Mouse (Mus musculus): ENCODE measurements around the gene Serf2. TPM values are rescaled to one million over a fixed set of nuclear protein-coding genes. Genes with fewer than 3 reads are reported as not detected.

Serf2 gene
- polyA plus RNA-seq, 1 experiment from 2014 or later = 209 TPM

DNA sequence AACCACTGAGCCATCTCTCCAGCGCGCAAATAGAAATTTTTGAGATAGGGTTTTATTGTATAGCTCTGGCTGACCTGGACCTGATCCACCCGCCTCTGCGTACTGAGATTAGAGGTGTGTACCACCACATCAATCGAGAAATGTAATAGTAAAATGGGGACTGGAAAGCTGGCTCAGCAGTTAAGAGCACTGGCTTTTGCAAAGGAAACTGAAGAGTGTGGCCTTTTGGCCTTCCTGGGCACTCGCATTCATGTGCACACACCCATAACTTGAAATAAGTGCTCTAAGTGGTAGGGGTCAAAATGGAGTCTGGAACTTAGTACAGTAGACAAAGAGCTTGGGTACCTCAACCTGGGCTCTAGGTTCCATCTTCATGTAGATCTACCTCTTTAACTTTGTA, 32.6 kb upstream of the Serf2 start:
- Histone ChIP-seq H3K4me1 (ENCODE audit: control insufficient read depth, low read depth, low read length) (peaks cover 18% of the 10 kb centered on the region), H3K4me3 (ENCODE audit: low read depth, low read length) (no peak overlapping the region), H3K9ac (ENCODE audit: low read depth, low read length) (no peak overlapping the region), H3K4me2 (ENCODE audit: low read depth, low read length) (no peak overlapping the region), H3K9me3 (replicated peaks; ENCODE audit: control insufficient read depth, low read length) (no peaks in the 10 kb centered on the region), H3K27me3 (ENCODE audit: control insufficient read depth, insufficient read depth, low read depth, low read length) (no peaks in the 10 kb centered on the region), H3K36me3 (ENCODE audit: control insufficient read depth, insufficient read depth) (peaks cover under 1% of the 10 kb centered on the region; the same call in 1 of the 2 replicates), H3K27ac (ENCODE audit: low read length) (no peak overlapping the region)
- 81% methylated on average over 6 of the region's 6 CpGs for WGBS (ENCODE audit: insufficient replicate concordance)
- ATAC-seq (ENCODE audit: low read depth) = no peak

GRCm38 (mm10) chr2:121418476-121418875, 30.5 kb upstream of the Serf2 start:
- Histone ChIP-seq H3K4me1 (ENCODE audit: control insufficient read depth, low read depth, low read length) (peaks cover 12% of the 10 kb centered on the region), H3K9ac (ENCODE audit: low read depth, low read length) (no peak overlapping the region), H3K27ac (ENCODE audit: low read length) (no peak overlapping the region), H3K36me3 (ENCODE audit: control insufficient read depth, insufficient read depth) (peaks cover 9% of the 10 kb centered on the region), H3K9me3 (replicated peaks; ENCODE audit: control insufficient read depth, low read length) (no peaks in the 10 kb centered on the region), H3K4me2 (ENCODE audit: low read depth, low read length) (no peak overlapping the region), H3K27me3 (ENCODE audit: control insufficient read depth, insufficient read depth, low read depth, low read length) (no peaks in the 10 kb centered on the region), H3K4me3 (ENCODE audit: low read depth, low read length) (no peak overlapping the region)
- ATAC-seq (ENCODE audit: low read depth) = no peak
- 83% methylated on average over 3 of the region's 3 CpGs for WGBS (ENCODE audit: insufficient replicate concordance)

DNA sequence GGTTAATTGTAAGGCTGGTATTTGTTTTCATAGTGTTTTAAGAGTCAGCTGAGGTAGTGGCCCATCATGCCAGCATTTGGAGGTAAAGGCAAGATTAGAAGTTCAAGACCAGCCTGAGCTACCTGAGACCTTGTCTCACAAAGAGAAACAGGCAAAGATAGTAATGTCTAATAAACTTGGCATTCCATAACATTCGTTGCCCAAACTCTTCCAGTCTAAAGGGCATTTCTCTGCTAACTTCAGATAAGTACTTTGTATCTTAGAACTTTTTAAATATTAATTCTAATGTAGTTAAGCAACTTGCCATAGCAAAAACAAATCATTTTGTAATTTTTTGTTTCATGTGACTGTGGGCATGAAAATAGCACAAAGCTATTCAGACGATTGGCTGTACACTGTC, 25.8 kb upstream of the Serf2 start:
- H3K9me3 ChIP-seq (replicated peaks; ENCODE audit: control insufficient read depth, low read length) = no peaks in the 10 kb centered on the region
- WGBS (ENCODE audit: insufficient replicate concordance) = 64% methylated on average over 2 of the region's 2 CpGs
- no peak for ATAC-seq (ENCODE audit: low read depth)
- H3K9ac ChIP-seq (ENCODE audit: low read depth, low read length) = no peak overlapping the region
- H3K4me2 ChIP-seq (ENCODE audit: low read depth, low read length) = no peak overlapping the region
- no peaks in the 10 kb centered on the region for H3K4me1 ChIP-seq (ENCODE audit: control insufficient read depth, low read depth, low read length)
- H3K4me3 ChIP-seq (ENCODE audit: low read depth, low read length) = no peak overlapping the region
- H3K27me3 ChIP-seq (ENCODE audit: control insufficient read depth, insufficient read depth, low read depth, low read length) = no peaks in the 10 kb centered on the region
- no peak overlapping the region for H3K27ac ChIP-seq (ENCODE audit: low read length)
- peaks cover 15% of the 10 kb centered on the region for H3K36me3 ChIP-seq (ENCODE audit: control insufficient read depth, insufficient read depth)

DNA sequence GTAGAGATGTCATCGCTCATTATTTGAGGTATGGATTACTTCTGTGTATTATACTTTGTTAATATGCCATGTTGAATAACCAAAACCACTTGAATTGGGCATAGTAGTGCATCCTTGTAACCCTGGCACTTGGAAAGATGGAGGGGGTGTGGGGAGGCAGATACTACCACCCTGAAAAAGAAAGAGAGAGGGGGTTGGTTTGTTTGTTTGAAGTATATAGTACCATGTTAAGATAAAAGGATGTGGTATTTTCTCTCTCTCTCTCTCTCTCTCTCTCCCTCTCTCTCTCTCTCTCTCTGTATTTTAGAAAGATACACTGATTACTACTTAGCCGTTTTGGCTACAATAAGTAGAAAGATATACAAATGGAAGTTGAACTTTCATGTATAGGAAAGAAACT, 23.1 kb upstream of the Serf2 start:
- H3K27me3 ChIP-seq (ENCODE audit: control insufficient read depth, insufficient read depth, low read depth, low read length) = no peaks in the 10 kb centered on the region
- no peak overlapping the region for H3K4me2 ChIP-seq (ENCODE audit: low read depth, low read length)
- H3K27ac ChIP-seq (ENCODE audit: low read length) = no peak overlapping the region
- no peak overlapping the region for H3K4me3 ChIP-seq (ENCODE audit: low read depth, low read length)
- H3K36me3 ChIP-seq (ENCODE audit: control insufficient read depth, insufficient read depth) = peaks cover 30% of the 10 kb centered on the region
- WGBS (ENCODE audit: insufficient replicate concordance) = 69% methylated on average over 2 of the region's 2 CpGs
- H3K9me3 ChIP-seq (replicated peaks; ENCODE audit: control insufficient read depth, low read length) = no peaks in the 10 kb centered on the region
- H3K4me1 ChIP-seq (ENCODE audit: control insufficient read depth, low read depth, low read length) = no peaks in the 10 kb centered on the region
- no peak overlapping the region for H3K9ac ChIP-seq (ENCODE audit: low read depth, low read length)
- no peak for ATAC-seq (ENCODE audit: low read depth)

GRCm38 (mm10) chr2:121434854-121435253, 14.1 kb upstream of the Serf2 start:
- H3K27ac ChIP-seq (ENCODE audit: low read length) = no peak overlapping the region
- no peak overlapping the region for H3K4me3 ChIP-seq (ENCODE audit: low read depth, low read length)
- peaks cover 64% of the 10 kb centered on the region for H3K36me3 ChIP-seq (ENCODE audit: control insufficient read depth, insufficient read depth)
- no peak overlapping the region for H3K9ac ChIP-seq (ENCODE audit: low read depth, low read length)
- H3K4me2 ChIP-seq (ENCODE audit: low read depth, low read length) = no peak overlapping the region
- H3K9me3 ChIP-seq (replicated peaks; ENCODE audit: control insufficient read depth, low read length) = no peaks in the 10 kb centered on the region
- no peaks in the 10 kb centered on the region for H3K4me1 ChIP-seq (ENCODE audit: control insufficient read depth, low read depth, low read length)
- WGBS (ENCODE audit: insufficient replicate concordance) = 94% methylated on average over 1 of the region's 1 CpGs
- H3K27me3 ChIP-seq (ENCODE audit: control insufficient read depth, insufficient read depth, low read depth, low read length) = no peaks in the 10 kb centered on the region
- no peak for ATAC-seq (ENCODE audit: low read depth)

DNA sequence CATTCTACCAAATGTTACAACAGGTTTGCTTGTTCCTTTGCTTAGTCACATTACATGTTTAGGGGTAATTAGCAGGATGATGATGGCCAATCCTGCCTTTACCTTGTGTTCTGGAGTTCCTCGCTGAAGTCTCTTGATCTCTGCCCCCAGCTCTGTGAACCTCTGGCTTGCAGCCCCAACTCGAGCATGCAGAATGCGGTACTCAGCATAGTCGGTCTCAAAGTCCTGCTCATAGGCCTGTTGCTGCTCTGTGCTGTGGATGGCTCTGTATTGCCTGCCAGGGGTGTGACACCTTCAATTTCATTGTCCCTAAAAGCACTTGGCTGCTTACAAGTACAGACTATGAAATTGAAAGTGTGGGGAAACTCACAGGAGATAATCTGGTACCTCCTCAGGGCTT, 9.2 kb upstream of the Serf2 start:
- 62% methylated on average over 4 of the region's 4 CpGs for WGBS (ENCODE audit: insufficient replicate concordance)
- Histone ChIP-seq H3K27me3 (ENCODE audit: control insufficient read depth, insufficient read depth, low read depth, low read length) (peaks cover 12% of the 10 kb centered on the region), H3K4me3 (ENCODE audit: low read depth, low read length) (no peak overlapping the region), H3K9me3 (replicated peaks; ENCODE audit: control insufficient read depth, low read length) (no peaks in the 10 kb centered on the region), H3K36me3 (ENCODE audit: control insufficient read depth, insufficient read depth) (peaks cover 23% of the 10 kb centered on the region), H3K4me2 (ENCODE audit: low read depth, low read length) (no peak overlapping the region), H3K4me1 (ENCODE audit: control insufficient read depth, low read depth, low read length) (peaks cover 16% of the 10 kb centered on the region), H3K9ac (ENCODE audit: low read depth, low read length) (no peak overlapping the region), H3K27ac (ENCODE audit: low read length) (no peak overlapping the region)
- ATAC-seq (ENCODE audit: low read depth) = no peak

GRCm38 (mm10) chr2:121440834-121441605, 8.0 kb upstream of the Serf2 start:
- no peak for ATAC-seq (ENCODE audit: low read depth)
- Histone ChIP-seq H3K9me3 (replicated peaks; ENCODE audit: control insufficient read depth, low read length) (no peaks in the 10 kb centered on the region), H3K4me3 (ENCODE audit: low read depth, low read length) (no peak overlapping the region), H3K27me3 (ENCODE audit: control insufficient read depth, insufficient read depth, low read depth, low read length) (peaks cover 12% of the 10 kb centered on the region), H3K27ac (ENCODE audit: low read length) (no peak overlapping the region), H3K9ac (ENCODE audit: low read depth, low read length) (no peak overlapping the region), H3K36me3 (ENCODE audit: control insufficient read depth, insufficient read depth) (peaks cover 15% of the 10 kb centered on the region), H3K4me2 (ENCODE audit: low read depth, low read length) (no peak overlapping the region), H3K4me1 (ENCODE audit: control insufficient read depth, low read depth, low read length) (peaks cover 16% of the 10 kb centered on the region)
- 44% methylated on average over 5 of the region's 5 CpGs for WGBS (ENCODE audit: insufficient replicate concordance)

- Histone ChIP-seq H3K27ac (ENCODE audit: low read length) (no peak overlapping the region), H3K4me3 (ENCODE audit: low read depth, low read length) (peak overlapping the region; percentile 62), H3K4me2 (ENCODE audit: low read depth, low read length) (peak overlapping the region; percentile 92), H3K4me1 (ENCODE audit: control insufficient read depth, low read depth, low read length) (peaks cover 16% of the 10 kb centered on the region), H3K27me3 (ENCODE audit: control insufficient read depth, insufficient read depth, low read depth, low read length) (peaks cover 12% of the 10 kb centered on the region), H3K9ac (ENCODE audit: low read depth, low read length) (peak overlapping the region; percentile 49; the same call in 1 of the 2 replicates), H3K36me3 (ENCODE audit: control insufficient read depth, insufficient read depth) (peaks cover 15% of the 10 kb centered on the region), H3K9me3 (replicated peaks; ENCODE audit: control insufficient read depth, low read length) (no peaks in the 10 kb centered on the region)
- ATAC-seq (ENCODE audit: low read depth) = peak; percentile 23
- 14% methylated on average over 11 of the region's 11 CpGs for WGBS (ENCODE audit: insufficient replicate concordance)
These were observed 7.2 kb upstream of the Serf2 start for GRCm38 (mm10) chr2:121441800-121442199.

DNA sequence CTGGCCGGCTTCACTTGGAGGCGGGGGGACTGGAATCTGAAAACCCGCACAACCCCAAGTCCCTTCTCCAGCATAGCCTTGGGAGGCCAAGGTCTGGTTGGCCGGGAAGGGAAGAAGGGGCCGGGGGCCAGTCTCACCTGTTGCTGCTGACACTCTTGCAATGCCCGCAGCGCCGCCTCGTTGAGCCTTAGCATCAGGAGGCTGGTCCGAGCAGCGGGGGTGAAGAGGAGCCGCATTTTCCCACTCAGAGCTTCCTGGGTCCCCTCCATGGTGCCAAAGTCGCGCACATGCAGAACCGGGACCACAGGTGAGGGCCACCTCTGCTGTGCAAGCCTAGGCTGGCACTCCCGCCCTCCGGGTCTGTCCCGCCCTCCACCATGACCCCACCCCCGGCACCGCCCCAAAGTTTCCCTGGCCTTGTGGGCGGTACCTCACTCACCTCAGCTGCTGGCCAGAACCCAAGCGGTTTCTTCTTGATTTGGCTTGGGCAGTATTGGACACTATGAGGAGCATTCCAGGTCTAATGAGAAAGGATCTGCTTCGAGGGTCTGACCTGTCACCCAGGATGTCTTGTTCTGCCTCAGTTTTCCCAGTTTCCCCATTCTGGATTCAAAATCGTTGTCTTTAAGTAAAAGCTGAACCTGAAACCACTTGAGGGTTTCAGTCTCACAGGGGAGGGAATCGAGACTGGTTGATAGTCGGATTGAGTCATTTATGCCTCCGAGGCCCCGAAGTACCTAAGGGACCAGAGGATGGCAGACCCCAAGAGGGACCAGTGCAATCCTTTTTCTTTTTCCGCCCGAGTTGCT, 6.5 kb upstream of the Serf2 start:
- H3K27me3 ChIP-seq (ENCODE audit: control insufficient read depth, insufficient read depth, low read depth, low read length) = peaks cover 12% of the 10 kb centered on the region
- H3K4me1 ChIP-seq (ENCODE audit: control insufficient read depth, low read depth, low read length) = peaks cover 16% of the 10 kb centered on the region
- H3K36me3 ChIP-seq (ENCODE audit: control insufficient read depth, insufficient read depth) = peaks cover 10% of the 10 kb centered on the region
- WGBS (ENCODE audit: insufficient replicate concordance) = 3% methylated on average over 30 of the region's 30 CpGs
- peak overlapping the region; percentile 62 for H3K4me3 ChIP-seq (ENCODE audit: low read depth, low read length)
- peak; percentile 97 for ATAC-seq (ENCODE audit: low read depth)
- H3K9ac ChIP-seq (ENCODE audit: low read depth, low read length) = peak overlapping the region; percentile 54
- peak overlapping the region; percentile 92 for H3K4me2 ChIP-seq (ENCODE audit: low read depth, low read length)
- H3K9me3 ChIP-seq (replicated peaks; ENCODE audit: control insufficient read depth, low read length) = no peaks in the 10 kb centered on the region
- peak overlapping the region; percentile 48; the same call in 1 of the 2 replicates for H3K27ac ChIP-seq (ENCODE audit: low read length)
